Mouse (Mus musculus) limb, embryonic 10.5 days (tissue): ENCODE results near the gene Rgr. TPM values are rescaled to one million over a fixed set of nuclear protein-coding genes. Genes with fewer than 3 reads are reported as not detected.
"Not testable (repeated sequence)": the region's sequence is repeated elsewhere in the genome, so short reads cannot be mapped to it uniquely, and the experiment has no call there.

Experiments
- DNase-seq: peaks from one replicate; pipeline ENCODE4 v3.0.0-alpha.2; 2017; ENCODE audit warnings: low spot score
- H3K27ac ChIP-seq: fragments of 300-500 bp; sonication (generic); 2 replicates; pipeline ENCODE4 v1.5.1; 2016; ENCODE audit warnings: mild to moderate bottlenecking
- H3K27me3 ChIP-seq: fragments of 300-500 bp; sonication (generic); 2 replicates; pipeline ENCODE4 v1.6.1; 2016; ENCODE audit warnings: low read depth, mild to moderate bottlenecking; ENCODE audit not compliant: poor library complexity, severe bottlenecking
- H3K36me3 ChIP-seq: fragments of 300-500 bp; sonication (generic); 2 replicates; pipeline ENCODE4 v1.6.1; 2016; ENCODE audit warnings: mild to moderate bottlenecking, moderate library complexity
- H3K4me1 ChIP-seq: fragments of 300-500 bp; sonication (generic); 2 replicates; pipeline ENCODE4 v1.6.1; 2016
- H3K4me3 ChIP-seq: fragments of 300-500 bp; sonication (generic); 2 replicates; pipeline ENCODE4 v1.5.1; 2016; ENCODE audit warnings: mild to moderate bottlenecking, moderate library complexity
- H3K9me3 ChIP-seq: fragments of 300-500 bp; sonication (generic); replicated peaks from 2 replicates; pipeline ENCODE4 v1.6.1; 2016; ENCODE audit warnings: mild to moderate bottlenecking
- WGBS: fragments of 180-500 bp; shearing (Covaris S2); methylation state at CpG from one replicate; pipeline ENCODE4 v1.1.7; 2016; 5-methylcytosine and 5-hydroxymethylcytosine counted together
- polyA plus RNA-seq: library from polyadenylated mRNA; unstranded; fragments of >200 nt; fragmentation: Nextera tagmentation; extraction: Ambion mirVana; gene quantifications from 2 replicates; pipeline ENCODE4 v1.2.1, GENCODE M21; 2016

Gene Rgr
- polyA plus RNA-seq, 1 experiment from 2014 or later, result not detected

DNA sequence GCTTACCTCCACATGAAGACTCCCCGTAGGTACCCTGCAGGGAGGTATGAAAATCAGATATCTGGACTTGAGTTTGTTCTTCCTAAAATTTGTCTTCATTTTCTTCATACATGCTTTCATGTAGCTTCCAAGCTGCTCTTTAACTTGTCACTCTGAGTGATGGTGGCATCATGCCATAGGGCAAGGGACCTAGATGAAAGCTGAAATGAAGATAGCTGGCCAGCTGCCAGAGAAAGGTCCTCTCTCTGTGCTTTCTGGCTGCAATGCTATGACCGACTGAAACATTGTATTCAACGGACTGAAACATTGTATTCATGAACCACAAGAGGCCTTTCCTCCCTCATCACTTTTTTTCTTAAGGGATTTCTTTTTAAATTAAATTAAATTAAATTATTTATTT lies 20.2 kb downstream of the Rgr start:
- no peak for DNase-seq
- no peaks in the 10 kb centered on the region for H3K36me3 ChIP-seq
- no peak overlapping the region for H3K27ac ChIP-seq
- WGBS, result 91% methylated on average over 3 of the region's 3 CpGs
- H3K27me3 ChIP-seq, result no peaks in the 10 kb centered on the region
- no peaks in the 10 kb centered on the region for H3K9me3 ChIP-seq
- H3K4me3 ChIP-seq, result no peak overlapping the region
- H3K4me1 ChIP-seq, result no peaks in the 10 kb centered on the region

DNA sequence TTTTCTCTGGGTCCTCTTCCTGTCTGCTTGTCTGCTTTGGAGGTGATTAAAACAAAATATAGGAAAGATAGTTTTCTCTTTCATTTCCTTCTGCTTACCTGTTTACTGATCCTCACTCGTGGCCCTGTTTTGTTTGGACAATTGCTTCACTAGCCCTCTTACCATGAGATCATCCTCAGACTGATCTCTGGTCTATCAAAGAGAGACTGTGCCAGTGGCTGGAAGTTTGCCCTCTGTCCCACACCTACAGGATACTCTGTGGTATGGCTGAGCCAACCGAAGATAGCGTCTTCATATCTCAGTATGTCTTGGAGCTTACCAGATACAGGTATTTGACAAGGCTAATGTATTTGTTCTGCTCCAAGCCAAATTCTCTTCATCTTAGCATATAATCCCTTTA lies 20.8 kb downstream of the Rgr start:
- H3K4me1 ChIP-seq, result no peaks in the 10 kb centered on the region
- no peaks in the 10 kb centered on the region for H3K36me3 ChIP-seq
- H3K9me3 ChIP-seq, result no peaks in the 10 kb centered on the region
- DNase-seq, result no peak
- no peaks in the 10 kb centered on the region for H3K27me3 ChIP-seq
- no peak overlapping the region for H3K27ac ChIP-seq
- WGBS, result 98% methylated on average over 3 of the region's 3 CpGs
- no peak overlapping the region for H3K4me3 ChIP-seq

DNA sequence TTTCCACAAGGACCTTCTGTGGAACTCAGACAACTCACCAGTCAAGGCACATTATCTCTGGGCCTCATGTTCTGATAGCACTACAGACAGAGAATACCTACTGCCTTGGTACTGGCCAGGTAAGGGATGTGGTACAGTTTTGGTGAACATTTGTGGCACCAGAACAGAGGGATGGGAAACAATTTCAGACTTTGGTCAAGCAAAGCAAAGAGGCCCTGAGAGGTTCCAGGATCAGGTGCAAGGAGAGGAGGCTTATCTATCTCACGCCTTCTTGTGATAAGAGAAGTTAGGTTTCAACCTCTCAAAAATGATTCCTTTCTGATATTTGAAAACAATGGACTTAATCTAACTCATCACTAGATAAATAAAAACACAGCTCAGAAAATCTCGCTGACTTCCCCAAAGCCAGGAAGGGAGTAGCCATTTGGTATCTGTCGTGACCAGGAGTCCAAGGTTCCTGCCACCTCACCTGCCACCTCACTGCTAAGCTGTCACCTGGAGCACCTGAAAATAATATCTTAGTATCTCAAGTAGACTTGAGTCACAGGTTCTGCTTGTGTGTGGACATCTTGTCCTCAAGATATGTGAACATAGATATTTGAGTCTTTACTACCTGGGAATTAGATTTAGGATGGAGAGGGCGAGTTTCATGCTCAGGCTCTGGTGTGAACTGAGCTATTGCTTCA lies 21.4 kb downstream of the Rgr start:
- H3K9me3 ChIP-seq, result no peaks in the 10 kb centered on the region
- no peak overlapping the region for H3K27ac ChIP-seq
- H3K4me1 ChIP-seq, result no peaks in the 10 kb centered on the region
- H3K27me3 ChIP-seq, result no peaks in the 10 kb centered on the region
- H3K36me3 ChIP-seq, result no peaks in the 10 kb centered on the region
- DNase-seq, result no peak
- no peak overlapping the region for H3K4me3 ChIP-seq
- 84% methylated on average over 4 of the region's 4 CpGs for WGBS

DNA sequence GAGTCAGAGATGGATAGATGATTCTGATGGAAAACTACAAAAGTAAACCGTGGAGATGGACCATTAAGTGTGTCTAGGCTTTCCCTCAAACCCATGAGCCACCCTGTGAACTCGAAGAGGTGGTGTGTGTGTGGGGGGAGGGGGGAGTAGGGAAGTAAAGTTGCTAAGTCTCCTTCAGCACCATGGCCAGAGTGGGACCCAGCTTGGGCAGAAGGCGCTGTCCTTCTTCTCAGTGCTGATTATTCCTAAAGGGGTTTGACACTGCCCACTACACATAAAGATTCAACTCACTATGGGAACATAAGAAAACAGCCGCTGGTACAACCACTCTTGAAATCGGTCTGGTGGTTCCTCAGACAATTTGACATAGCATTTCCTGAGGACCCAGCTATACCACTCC lies 32.9 kb downstream of the Rgr start:
- 32% methylated on average over 5 of the region's 5 CpGs for WGBS
- Histone ChIP-seq H3K36me3 (no peaks in the 10 kb centered on the region), H3K4me1 (no peaks in the 10 kb centered on the region), H3K27me3 (no peaks in the 10 kb centered on the region), H3K27ac (no peak overlapping the region), H3K9me3 (no peaks in the 10 kb centered on the region), H3K4me3 (no peak overlapping the region)
- DNase-seq, result peak; percentile 54

DNA sequence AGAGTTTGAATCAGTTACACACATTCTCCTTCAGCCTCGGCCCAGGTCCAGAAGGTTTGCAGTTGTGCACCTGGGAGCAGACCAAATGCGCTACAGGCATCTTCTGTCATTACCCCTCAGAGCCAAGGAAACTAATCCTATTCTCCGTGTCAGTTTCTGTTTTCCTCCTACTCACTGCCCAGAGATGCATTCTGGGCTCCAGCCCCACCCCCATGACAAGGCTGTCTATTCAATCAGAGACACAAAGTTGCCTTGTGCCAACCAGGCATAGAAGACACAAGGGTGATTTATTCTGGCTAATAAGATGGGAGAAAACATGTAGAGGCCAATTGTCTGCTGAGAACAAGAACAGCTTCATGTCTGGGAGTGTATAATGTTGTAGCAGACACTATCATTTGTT lies 35.1 kb downstream of the Rgr start:
- H3K9me3 ChIP-seq, result no peaks in the 10 kb centered on the region
- H3K36me3 ChIP-seq, result no peaks in the 10 kb centered on the region
- DNase-seq, result no peak
- no peaks in the 10 kb centered on the region for H3K27me3 ChIP-seq
- H3K27ac ChIP-seq, result no peak overlapping the region
- H3K4me1 ChIP-seq, result no peaks in the 10 kb centered on the region
- no peak overlapping the region for H3K4me3 ChIP-seq
- WGBS, result 67% methylated on average over 3 of the region's 3 CpGs

DNA sequence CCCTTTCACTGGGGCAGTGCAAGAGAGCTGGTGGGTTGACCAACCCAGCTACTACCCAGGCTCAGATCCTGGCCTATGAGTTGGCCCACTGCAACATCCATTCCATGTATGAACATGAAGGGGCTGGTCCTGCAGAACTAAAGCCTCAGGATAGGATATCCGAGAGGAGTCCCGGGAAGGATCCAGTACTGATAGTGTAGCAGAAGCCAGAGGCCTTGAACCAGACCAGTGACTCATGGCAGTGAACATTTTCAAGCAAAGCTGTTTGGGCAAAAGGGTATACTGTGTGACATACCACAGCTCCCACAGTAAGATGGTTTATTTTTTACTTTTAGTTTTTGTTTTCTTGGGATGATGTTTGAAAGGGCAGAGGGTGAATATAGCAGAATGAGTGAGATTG lies 39.1 kb downstream of the Rgr start:
- 83% methylated on average over 2 of the region's 2 CpGs for WGBS
- no peaks in the 10 kb centered on the region for H3K4me1 ChIP-seq

DNA sequence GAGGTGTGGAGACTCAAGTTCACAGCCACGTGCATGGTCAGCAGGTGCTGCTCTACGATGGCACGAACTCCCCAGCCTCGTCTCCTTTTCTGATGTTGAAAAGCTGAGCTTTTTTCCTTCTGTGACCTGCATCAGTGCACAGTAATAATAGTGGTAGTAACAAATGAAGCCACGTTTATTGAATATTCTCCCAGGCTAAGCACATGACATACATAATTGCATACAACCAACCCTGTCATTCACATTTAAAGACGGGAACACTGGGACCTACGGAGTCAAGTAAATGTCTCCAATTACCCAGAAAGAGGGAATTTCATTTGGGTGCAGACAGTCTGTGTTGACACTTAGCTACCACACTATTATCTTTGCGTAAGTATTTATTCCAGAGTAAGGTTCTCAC lies 42.3 kb downstream of the Rgr start:
- DNase-seq, result no peak
- no peak overlapping the region for H3K4me3 ChIP-seq
- no peaks in the 10 kb centered on the region for H3K9me3 ChIP-seq
- no peaks in the 10 kb centered on the region for H3K27me3 ChIP-seq
- H3K4me1 ChIP-seq, result no peaks in the 10 kb centered on the region
- H3K27ac ChIP-seq, result no peak overlapping the region
- H3K36me3 ChIP-seq, result no peaks in the 10 kb centered on the region
- 79% methylated on average over 8 of the region's 8 CpGs for WGBS

More for the DNA sequence above, 39.1 kb downstream of the Rgr start:
- no peak overlapping the region for H3K27ac ChIP-seq
- H3K4me3 ChIP-seq, result no peak overlapping the region
- H3K36me3 ChIP-seq, result no peaks in the 10 kb centered on the region
- no peaks in the 10 kb centered on the region for H3K27me3 ChIP-seq
- H3K9me3 ChIP-seq, result no peaks in the 10 kb centered on the region
- DNase-seq, result no peak

DNA sequence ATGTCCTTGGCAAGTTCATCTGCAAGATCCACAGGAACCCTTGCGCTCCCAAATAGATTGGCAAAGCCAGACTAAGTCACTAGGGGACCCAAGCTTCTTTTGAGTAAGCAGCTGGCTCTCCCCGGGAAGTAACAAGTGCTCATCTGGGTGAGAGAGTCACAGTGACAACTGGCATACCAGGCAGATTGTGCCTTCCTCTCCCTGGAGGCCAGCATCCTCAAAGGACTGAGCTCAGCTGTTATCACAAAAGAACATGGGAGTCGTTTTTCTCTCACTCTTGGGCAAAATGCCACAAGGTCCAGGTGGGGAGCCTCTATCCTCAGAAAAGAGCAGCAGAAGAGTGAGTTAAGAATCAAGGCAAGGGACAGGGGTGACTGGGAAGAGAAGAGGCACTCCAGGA lies 42.9 kb downstream of the Rgr start:
- Histone ChIP-seq H3K36me3 (no peaks in the 10 kb centered on the region), H3K27ac (no peak overlapping the region), H3K4me1 (no peaks in the 10 kb centered on the region), H3K9me3 (no peaks in the 10 kb centered on the region), H3K27me3 (no peaks in the 10 kb centered on the region), H3K4me3 (no peak overlapping the region)
- 28% methylated on average over 3 of the region's 3 CpGs for WGBS
- DNase-seq, result no peak

DNA sequence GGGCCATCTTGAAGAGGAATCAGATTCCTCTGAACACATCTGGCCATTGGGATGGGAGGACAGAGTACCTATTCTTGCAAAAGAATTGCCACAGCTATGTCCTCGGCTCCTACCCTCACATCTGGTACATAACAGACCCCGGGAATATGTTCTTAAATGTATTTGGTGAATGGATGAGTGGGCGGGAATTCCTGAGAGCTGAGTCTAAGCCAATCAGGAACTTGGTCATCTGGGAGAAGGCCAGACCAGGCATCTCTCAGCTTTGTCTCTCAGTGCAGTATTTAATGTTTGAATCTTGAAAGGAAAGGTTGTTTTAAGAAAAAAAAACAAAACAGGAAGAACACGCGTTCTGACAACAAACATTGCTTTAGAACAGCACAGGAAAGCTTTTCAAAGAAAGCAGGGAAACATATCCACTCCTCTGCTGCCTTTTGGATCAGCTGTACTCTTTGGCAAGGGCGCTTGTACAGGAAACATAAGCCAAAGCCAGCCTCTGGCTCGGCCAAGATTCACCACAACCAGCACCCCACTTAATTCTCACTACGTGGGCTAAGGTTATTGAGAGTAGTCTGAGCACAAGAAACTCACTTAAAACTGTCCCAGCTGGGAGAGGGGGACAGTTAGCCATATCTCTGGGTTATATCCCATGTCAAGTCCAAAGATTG lies 45.2 kb downstream of the Rgr start:
- no peaks in the 10 kb centered on the region for H3K4me1 ChIP-seq
- H3K27me3 ChIP-seq, result no peaks in the 10 kb centered on the region
- H3K27ac ChIP-seq, result no peak overlapping the region
- WGBS, result 84% methylated on average over 8 of the region's 8 CpGs
- no peaks in the 10 kb centered on the region for H3K36me3 ChIP-seq
- no peak overlapping the region for H3K4me3 ChIP-seq
- no peaks in the 10 kb centered on the region for H3K9me3 ChIP-seq
- DNase-seq, result no peak

DNA sequence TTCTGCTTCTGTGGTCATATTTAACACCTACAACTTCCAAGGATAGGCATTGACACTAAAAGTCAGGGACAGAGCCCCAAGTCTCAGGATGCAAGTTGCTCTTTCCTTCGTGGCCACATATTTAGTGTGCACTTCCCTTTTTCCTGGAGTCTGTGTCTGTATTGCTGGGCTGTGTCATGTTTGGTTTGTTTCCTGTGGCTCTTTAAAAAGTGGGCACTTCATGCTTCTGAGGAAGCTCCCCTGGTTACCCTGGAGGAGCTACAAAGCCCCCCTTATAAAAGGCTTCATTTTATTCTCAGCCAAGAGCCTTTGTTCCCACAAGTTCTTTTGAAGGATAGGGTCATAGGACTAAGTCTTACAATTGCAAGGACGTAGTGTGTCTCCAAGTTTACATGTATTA lies 45.9 kb downstream of the Rgr start:
- H3K36me3 ChIP-seq, result no peaks in the 10 kb centered on the region
- H3K4me3 ChIP-seq, result no peak overlapping the region
- H3K27ac ChIP-seq, result no peak overlapping the region
- no peak for DNase-seq
- H3K27me3 ChIP-seq, result no peaks in the 10 kb centered on the region
- no peaks in the 10 kb centered on the region for H3K4me1 ChIP-seq
- H3K9me3 ChIP-seq, result no peaks in the 10 kb centered on the region
- 73% methylated on average over 2 of the region's 2 CpGs for WGBS

DNA sequence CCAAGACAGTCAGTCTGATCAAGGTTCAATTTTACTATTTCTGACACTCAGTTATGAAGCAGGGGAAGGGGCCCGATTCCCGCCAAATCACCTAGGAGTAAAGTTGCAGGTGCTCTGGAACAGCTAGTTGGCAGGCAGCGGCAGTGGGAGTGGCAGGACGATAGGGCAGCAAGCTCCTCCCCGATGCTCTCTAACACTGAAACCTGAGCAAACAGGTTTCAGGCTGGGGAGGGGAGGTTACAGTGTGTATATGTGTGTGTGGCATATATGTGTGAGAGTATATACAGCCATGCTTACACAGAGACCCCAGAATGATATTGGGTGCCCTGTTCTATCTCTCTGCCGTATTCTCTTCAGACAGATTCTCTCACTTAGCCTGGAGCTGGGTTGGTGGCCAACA lies 48.0 kb downstream of the Rgr start:
- H3K9me3 ChIP-seq, H3K4me3 ChIP-seq, H3K27me3 ChIP-seq, DNase-seq, H3K27ac ChIP-seq, H3K36me3 ChIP-seq, H3K4me1 ChIP-seq: not testable (repeated sequence)
- WGBS, result 76% methylated on average over 6 of the region's 6 CpGs

DNA sequence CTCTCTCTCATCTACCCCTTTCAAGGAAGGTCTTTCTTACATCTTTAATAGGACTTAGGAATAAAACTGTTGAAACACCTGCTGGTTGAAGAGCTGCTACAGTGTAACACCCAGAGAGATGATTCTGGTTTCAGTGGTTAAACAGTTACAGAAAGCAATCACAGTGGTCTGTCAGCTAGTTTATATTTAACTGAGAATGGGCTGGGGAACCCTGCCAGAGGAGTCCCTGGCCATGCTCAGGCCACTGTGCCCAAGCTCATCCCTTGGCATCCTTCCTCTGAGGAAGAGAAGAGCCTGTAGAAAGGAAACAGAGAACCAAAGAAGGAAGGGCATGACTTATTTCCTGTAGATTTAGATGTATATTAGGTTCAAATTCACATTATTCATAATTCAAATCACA lies 59.0 kb downstream of the Rgr start:
- H3K27me3 ChIP-seq, result no peaks in the 10 kb centered on the region
- no peak for DNase-seq
- no peak overlapping the region for H3K4me3 ChIP-seq
- no peaks in the 10 kb centered on the region for H3K4me1 ChIP-seq
- no peak overlapping the region for H3K27ac ChIP-seq
- no peaks in the 10 kb centered on the region for H3K9me3 ChIP-seq
- no peaks in the 10 kb centered on the region for H3K36me3 ChIP-seq

DNA sequence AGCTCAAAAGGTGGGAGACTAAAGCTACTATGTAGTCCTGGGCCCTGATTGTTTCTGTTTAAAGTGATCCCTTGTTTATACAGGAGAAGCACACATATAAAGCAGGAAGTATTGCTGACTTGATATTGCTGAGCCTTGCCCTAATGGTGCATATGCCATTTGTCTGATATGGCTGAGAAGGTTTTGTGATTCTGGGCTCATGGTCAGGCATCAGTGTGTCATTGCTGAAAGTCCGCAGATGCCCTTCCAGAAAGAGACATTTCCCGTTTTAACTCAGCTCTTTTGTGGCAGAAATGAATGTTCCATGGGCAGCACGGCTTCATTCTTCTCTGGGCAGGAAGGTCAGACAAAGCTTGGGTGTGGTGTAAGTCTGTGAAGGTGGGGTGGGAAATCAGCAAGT lies 63.1 kb downstream of the Rgr start:
- Histone ChIP-seq H3K4me1 (no peaks in the 10 kb centered on the region), H3K4me3 (no peak overlapping the region), H3K27me3 (no peaks in the 10 kb centered on the region), H3K9me3 (no peaks in the 10 kb centered on the region), H3K27ac (no peak overlapping the region), H3K36me3 (no peaks in the 10 kb centered on the region)
- 89% methylated on average over 3 of the region's 3 CpGs for WGBS
- DNase-seq, result no peak
